25 mouse cellular contexts compared by ENCODE assay signal in genomic region chr15:68864234-68864633, GRCm38 (mm10).
"Had no signal": no experiment of that assay in that cellular context is flagged by ENCODE, and none has a peak within 500 bp of the region (broad histone marks: within the 10 kb centered on the region; RNA-seq: fewer than 3 reads in every experiment).

No protein-coding gene starts in this region.

- H3K9ac ChIP-seq: heart, embryonic 12.5 days; hindbrain, embryonic 12.5 days; hindbrain, embryonic 14.5 days; intestine, embryonic 15.5 days; limb, embryonic 12.5 days; liver, embryonic 13.5 days; liver, embryonic 15.5 days had no signal

- H3K4me2 ChIP-seq: heart, embryonic 12.5 days; hindbrain, embryonic 12.5 days; hindbrain, embryonic 14.5 days; intestine, embryonic 15.5 days; limb, embryonic 12.5 days; liver, embryonic 11.5 days; liver, embryonic 13.5 days; liver, embryonic 15.5 days had no signal

- ATAC-seq: hindbrain, embryonic 16.5 days; inflammation-experienced regulatory T-cells, adult 6 months; intestine, embryonic 15.5 days; intestine, postnatal 0 days had no signal

- H3K4me3 ChIP-seq: heart, embryonic 10.5 days; heart, embryonic 12.5 days; hindbrain, embryonic 10.5 days; hindbrain, embryonic 12.5 days; intestine, embryonic 15.5 days; left cerebral cortex, adult 2 months; limb, embryonic 10.5 days; limb, embryonic 12.5 days; liver, embryonic 13.5 days; liver, embryonic 15.5 days had no signal

- H3K27me3 ChIP-seq: heart, embryonic 12.5 days; hindbrain, embryonic 12.5 days; intestine, embryonic 15.5 days; limb, embryonic 12.5 days; liver, embryonic 13.5 days; liver, embryonic 15.5 days had no signal

- H3K9me3 ChIP-seq: heart, embryonic 10.5 days; heart, embryonic 12.5 days; hindbrain, embryonic 10.5 days; hindbrain, embryonic 12.5 days; intestine, embryonic 15.5 days; limb, embryonic 10.5 days; limb, embryonic 12.5 days; liver, embryonic 13.5 days; liver, embryonic 15.5 days had no signal

- H3K27ac ChIP-seq: heart, embryonic 10.5 days; hindbrain, embryonic 10.5 days; hindbrain, embryonic 12.5 days; hindbrain, embryonic 14.5 days; intestine, embryonic 15.5 days; left cerebral cortex, adult 2 months; limb, embryonic 10.5 days; limb, embryonic 12.5 days; liver, embryonic 13.5 days; liver, embryonic 15.5 days had no signal

- H3K36me3 ChIP-seq: heart, embryonic 10.5 days; heart, embryonic 12.5 days; hindbrain, embryonic 10.5 days; hindbrain, embryonic 12.5 days; intestine, embryonic 15.5 days; limb, embryonic 10.5 days; limb, embryonic 12.5 days; liver, embryonic 13.5 days; liver, embryonic 15.5 days had no signal

- DNase-seq: gastrocnemius, postnatal 14 days; heart, adult 18-20 months; heart, postnatal 10 days; heart, postnatal 4 days; kidney, adult 18-20 months; kidney, adult 8-10 months; kidney, postnatal 10 days; kidney, postnatal 25 days; kidney, postnatal 4 days; liver; liver, embryonic 13.5 days had no signal

- H3K4me1 ChIP-seq: heart, embryonic 10.5 days; heart, embryonic 12.5 days; hindbrain, embryonic 10.5 days; hindbrain, embryonic 12.5 days; intestine, embryonic 15.5 days; limb, embryonic 10.5 days; limb, embryonic 12.5 days; liver, embryonic 13.5 days; liver, embryonic 15.5 days had no signal
